Mouse (Mus musculus) liver, adult (tissue): ENCODE results near the gene Acvr1b.

Source experiments
- GATA4 ChIP-seq: IDR thresholded peaks from 2 replicates; pipeline ENCODE4 v1.6.1; 2014; ENCODE audit warnings: mild to moderate bottlenecking, low read length; ENCODE audit not compliant: insufficient replicate concordance

Gene Acvr1b

GRCm38 (mm10) chr15:101255842-101256462, 82.1 kb downstream of the Acvr1b start:
- TF ChIP-seq GATA4, result no peak

- no peak for TF ChIP-seq GATA4
These were observed 82.8 kb downstream of the Acvr1b start for GRCm38 (mm10) chr15:101256463-101257206.

GRCm38 (mm10) chr15:101258420-101258819, 84.6 kb downstream of the Acvr1b start:
- no peak for TF ChIP-seq GATA4

DNA sequence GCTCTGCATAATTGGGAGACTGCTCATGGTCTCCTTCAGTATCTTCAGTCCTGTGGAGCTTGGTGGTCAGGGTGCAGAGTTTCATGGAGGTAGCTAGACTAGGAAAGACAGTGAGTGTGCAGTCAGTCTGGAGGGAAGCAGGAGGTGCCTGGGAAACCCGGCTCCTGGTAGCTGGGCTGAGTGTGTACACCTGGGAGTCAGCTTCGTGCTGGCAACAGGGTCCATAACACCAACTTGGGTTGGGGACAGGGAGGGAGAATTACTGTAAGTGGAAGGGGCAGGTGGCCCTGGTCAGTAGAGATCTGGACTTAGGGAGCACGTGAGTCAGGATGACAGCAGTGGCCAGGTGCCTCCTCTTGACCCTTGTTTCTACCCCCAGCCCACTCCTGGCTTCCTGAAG, 86.1 kb downstream of the Acvr1b start:
- TF ChIP-seq GATA4, result no peak

GRCm38 (mm10) chr15:101260387-101260786, 86.5 kb downstream of the Acvr1b start:
- TF ChIP-seq GATA4, result no peak

GRCm38 (mm10) chr15:101260874-101261622, 87.2 kb downstream of the Acvr1b start:
- TF ChIP-seq GATA4, result no peak

GRCm38 (mm10) chr15:101262502-101262901, 88.6 kb downstream of the Acvr1b start:
- no peak for TF ChIP-seq GATA4
